Mouse (Mus musculus) lung, postnatal 0 days (tissue): ENCODE results near the gene Lgals9. TPM values are rescaled to one million over a fixed set of nuclear protein-coding genes. Genes with fewer than 3 reads are reported as not detected.

Experiments used
- ATAC-seq: fragments of 200-750 bp; cut with Nextera tagmentation; 2 replicates; pipeline ENCODE4 v1.8.0; 2017; ENCODE audit warnings: moderate library complexity
- DNase-seq: peaks from one replicate; pipeline ENCODE4 v3.0.0-alpha.2; 2016; ENCODE audit warnings: low spot score
- H3K27ac ChIP-seq: fragments of 300-500 bp; sonication (generic); 2 replicates; pipeline ENCODE4 v1.5.1; 2014; ENCODE audit warnings: antibody characterized with exemption, mild to moderate bottlenecking, low read length, mixed read lengths
- H3K27me3 ChIP-seq: fragments of 300-500 bp; sonication (generic); replicated peaks from 2 replicates; pipeline ENCODE4 v1.6.1; 2014; ENCODE audit warnings: low read length, mixed read lengths; ENCODE audit not compliant: insufficient read depth
- H3K36me3 ChIP-seq: fragments of 300-500 bp; sonication (generic); 2 replicates; pipeline ENCODE4 v1.6.1; 2014; ENCODE audit warnings: low read length, mixed read lengths; ENCODE audit not compliant: insufficient read depth
- H3K4me1 ChIP-seq: fragments of 300-500 bp; sonication (generic); 2 replicates; pipeline ENCODE4 v1.6.1; 2014; ENCODE audit warnings: antibody characterized with exemption, low read depth, low read length, mixed read lengths; ENCODE audit not compliant: insufficient read depth
- H3K4me2 ChIP-seq: fragments of 300-500 bp; sonication (generic); replicated peaks from 2 replicates; pipeline ENCODE4 v1.6.1; 2014; ENCODE audit warnings: low read depth, mild to moderate bottlenecking, low read length, moderate library complexity, mixed read lengths
- H3K4me3 ChIP-seq: fragments of 300-500 bp; sonication (generic); 2 replicates; pipeline ENCODE4 v1.5.1; 2014; ENCODE audit warnings: low read depth, low read length
- H3K9ac ChIP-seq: fragments of 300-500 bp; sonication (generic); replicated peaks from 2 replicates; pipeline ENCODE4 v1.6.1; 2014; ENCODE audit warnings: low read depth, mild to moderate bottlenecking
- H3K9me3 ChIP-seq: fragments of 300-500 bp; sonication (generic); 2 replicates; pipeline ENCODE4 v1.6.1; 2016; ENCODE audit warnings: low read length, mixed read lengths
- CTCF ChIP-seq: IDR thresholded peaks from 2 replicates; pipeline ENCODE4 v1.5.1; 2016; ENCODE audit warnings: antibody characterized with exemption, mild to moderate bottlenecking
- EP300 ChIP-seq: IDR thresholded peaks from 2 replicates; pipeline ENCODE4 v1.6.1; 2016; ENCODE audit warnings: antibody characterized with exemption, mild to moderate bottlenecking, control low read depth
- WGBS: fragments of 180-500 bp; shearing (Covaris S2); extraction: QIAGEN DNeasy Blood & Tissue Kit; methylation state at CpG from one replicate; pipeline ENCODE4 v1.1.7; 2014; 5-methylcytosine and 5-hydroxymethylcytosine counted together
- polyA plus RNA-seq: library from polyadenylated mRNA; unstranded; fragments of >200 nt; fragmentation: Nextera tagmentation; extraction: Ambion mirVana; gene quantifications from 2 replicates; pipeline ENCODE4 v1.2.1, GENCODE M21; 2015

The Lgals9 gene
- polyA plus RNA-seq, 1 experiment from 2014 or later = 137 TPM

DNA sequence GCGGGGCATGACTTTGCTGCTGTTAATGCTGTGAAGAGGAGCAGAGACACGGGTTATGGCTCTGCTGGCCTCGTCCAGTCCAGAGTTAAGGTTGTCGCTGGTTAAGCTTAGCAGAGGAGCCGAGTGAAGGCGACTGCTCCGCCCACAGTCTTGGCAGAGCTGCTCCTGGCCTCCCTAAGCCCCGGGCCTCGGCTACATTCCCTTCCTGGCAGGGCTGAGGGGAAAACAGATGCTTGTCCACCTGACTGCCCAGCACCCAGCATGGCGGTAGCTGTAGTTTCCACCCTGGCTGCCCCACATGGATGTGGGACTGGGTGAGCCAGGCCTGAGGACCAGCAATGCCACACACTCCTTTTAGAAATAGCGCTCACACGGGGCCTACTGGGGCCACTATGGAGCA, 31.5 kb upstream of the Lgals9 start:
- 54% methylated on average over 12 of the region's 12 CpGs for whole genome bisulfite sequencing
- no peak overlapping the region for H3K4me2 ChIP-seq
- no peak for ATAC-seq
- TF ChIP-seq CTCF (no peak), EP300 (no peak)
- no peaks in the 10 kb centered on the region for H3K9me3 ChIP-seq
- no peak for DNase-seq
- no peak overlapping the region for H3K9ac ChIP-seq
- H3K4me1 ChIP-seq = no peaks in the 10 kb centered on the region
- no peak overlapping the region for H3K4me3 ChIP-seq
- no peaks in the 10 kb centered on the region for H3K27me3 ChIP-seq
- no peak overlapping the region for H3K27ac ChIP-seq
- H3K36me3 ChIP-seq = peaks cover 12% of the 10 kb centered on the region; the same call in 1 of the 2 replicates

DNA sequence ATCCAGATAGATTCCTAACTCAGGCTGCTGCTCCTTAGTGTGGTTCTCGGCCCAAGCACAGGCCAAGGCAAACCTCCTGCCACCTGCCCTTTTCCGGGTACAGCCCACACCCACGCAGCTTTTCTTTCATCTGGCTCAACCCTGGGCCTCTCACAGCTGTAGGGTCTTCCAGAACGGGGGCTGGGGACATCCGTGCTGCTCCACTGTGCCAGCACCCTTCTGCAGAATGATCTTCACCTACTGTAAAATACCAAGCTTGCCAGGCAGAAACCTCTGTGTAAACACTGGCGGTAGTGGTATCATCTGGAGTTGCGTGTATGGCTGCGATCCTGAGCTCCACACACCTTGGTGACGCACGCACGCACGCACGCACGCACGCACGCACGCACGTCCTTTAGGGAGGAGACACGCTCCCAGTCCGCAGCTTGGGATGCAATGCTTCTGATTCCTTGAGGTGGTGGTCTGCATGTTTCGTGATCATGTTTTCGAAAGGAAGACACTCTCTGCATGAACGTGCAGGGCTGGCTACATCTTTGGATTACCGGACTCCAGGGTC, 31.0 kb upstream of the Lgals9 start:
- H3K4me1 ChIP-seq = no peaks in the 10 kb centered on the region
- peaks cover 12% of the 10 kb centered on the region; the same call in 1 of the 2 replicates for H3K36me3 ChIP-seq
- H3K9me3 ChIP-seq = no peaks in the 10 kb centered on the region
- 88% methylated on average over 24 of the region's 24 CpGs for WGBS
- H3K4me3 ChIP-seq = no peak overlapping the region
- ATAC-seq (no peak), DNase-seq (no peak)
- H3K9ac ChIP-seq = no peak overlapping the region
- no peak overlapping the region for H3K4me2 ChIP-seq
- H3K27ac ChIP-seq = no peak overlapping the region
- H3K27me3 ChIP-seq = no peaks in the 10 kb centered on the region
- TF ChIP-seq EP300 = no peak
- no peak for TF ChIP-seq CTCF

- DNase-seq (no peak), ATAC-seq (no peak)
- Histone ChIP-seq H3K4me2 (no peak overlapping the region), H3K9ac (no peak overlapping the region), H3K36me3 (0 out of 2 replicates have a peak, but pooled peaks cover 12% of the 10 kb centered on the region), H3K27ac (no peak overlapping the region), H3K9me3 (no peaks in the 10 kb centered on the region), H3K4me3 (no peak overlapping the region), H3K4me1 (no peaks in the 10 kb centered on the region), H3K27me3 (no peaks in the 10 kb centered on the region)
- 63% methylated on average over 15 of the region's 15 CpGs for WGBS
- TF ChIP-seq CTCF (no peak), EP300 (no peak)
Observed at GRCm38 (mm10) chr11:79014602-79015325, 30.0 kb upstream of the Lgals9 start.

DNA sequence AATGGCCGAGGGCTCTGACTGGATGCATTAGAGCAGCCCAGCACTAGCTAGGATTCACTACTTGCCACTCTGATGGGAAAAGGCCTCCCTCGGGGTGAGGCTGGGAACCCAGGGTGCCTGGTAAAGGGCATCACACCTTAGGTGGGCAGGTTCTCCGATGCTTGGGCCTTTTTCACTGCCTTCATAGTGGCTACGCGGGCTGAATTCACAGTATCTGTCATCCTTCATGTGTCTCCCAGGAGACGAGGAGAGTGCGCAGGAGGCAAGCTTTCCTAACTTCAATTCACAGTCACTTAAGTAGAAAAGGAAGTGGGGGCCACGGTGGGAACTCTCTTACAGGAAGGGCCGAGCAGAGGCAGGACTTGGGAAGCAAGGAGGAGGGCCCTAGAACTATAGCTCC, 29.1 kb upstream of the Lgals9 start:
- no peaks in the 10 kb centered on the region for H3K4me1 ChIP-seq
- DNase-seq (peak; percentile 28), ATAC-seq (no peak; the same call in 1 of the 2 replicates)
- H3K4me3 ChIP-seq = no peak overlapping the region
- no peak overlapping the region for H3K4me2 ChIP-seq
- WGBS = 48% methylated on average over 9 of the region's 9 CpGs
- H3K9ac ChIP-seq = no peak overlapping the region
- TF ChIP-seq EP300 (no peak), CTCF (no peak)
- H3K27ac ChIP-seq = 0 out of 2 replicates have a peak overlapping the region, but pooled peaks have one; percentile 26
- H3K9me3 ChIP-seq = no peaks in the 10 kb centered on the region
- H3K36me3 ChIP-seq = 0 out of 2 replicates have a peak, but pooled peaks cover 12% of the 10 kb centered on the region
- H3K27me3 ChIP-seq = no peaks in the 10 kb centered on the region

DNA sequence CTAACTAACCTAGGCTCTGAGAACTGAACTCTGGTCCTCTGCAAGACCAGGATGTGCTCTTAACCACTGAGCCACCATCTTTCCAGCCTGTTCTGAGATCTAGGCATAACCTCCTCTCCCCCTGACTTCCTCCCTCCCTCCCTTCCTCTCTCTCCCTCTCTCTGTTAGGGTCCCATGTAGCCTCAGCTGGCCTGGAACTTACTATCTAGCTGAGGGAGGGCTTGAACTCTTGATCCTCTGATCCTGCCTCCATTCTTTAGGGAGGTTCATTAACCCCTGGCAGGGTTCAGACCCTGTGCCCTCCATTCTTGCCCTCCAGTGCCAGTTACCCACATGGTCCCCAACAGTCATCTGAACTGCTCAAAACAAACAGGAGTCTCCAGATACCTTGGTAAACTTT, 28.3 kb upstream of the Lgals9 start:
- 0 out of 2 replicates have a peak, but pooled peaks cover 10% of the 10 kb centered on the region for H3K36me3 ChIP-seq
- TF ChIP-seq EP300 (no peak), CTCF (no peak)
- no peak overlapping the region for H3K4me3 ChIP-seq
- H3K27ac ChIP-seq = no peak overlapping the region
- ATAC-seq (no peak), DNase-seq (no peak)
- no peaks in the 10 kb centered on the region for H3K4me1 ChIP-seq
- no peaks in the 10 kb centered on the region for H3K9me3 ChIP-seq
- H3K27me3 ChIP-seq = no peaks in the 10 kb centered on the region
- H3K9ac ChIP-seq = no peak overlapping the region
- H3K4me2 ChIP-seq = no peak overlapping the region

DNA sequence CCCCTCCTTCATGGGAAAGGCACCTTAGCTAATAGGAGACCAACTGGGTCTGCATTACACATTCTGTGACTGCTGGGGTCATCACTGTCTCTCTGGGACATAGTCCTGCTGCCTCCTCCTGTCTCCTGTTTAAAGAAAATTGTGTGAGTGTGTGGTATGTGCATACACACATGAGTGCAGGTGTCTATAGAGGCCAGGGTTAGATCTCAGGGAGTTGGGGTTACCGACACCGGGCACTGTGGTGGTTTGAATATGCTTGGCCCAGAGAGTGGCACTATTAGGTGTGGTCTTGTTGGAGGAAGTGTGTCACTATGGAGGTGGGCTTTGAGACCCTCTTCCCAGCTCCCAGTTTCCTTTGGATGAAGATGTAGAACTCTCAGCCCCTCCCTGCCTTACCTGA, 27.8 kb upstream of the Lgals9 start:
- H3K9ac ChIP-seq = no peak overlapping the region
- ATAC-seq (no peak), DNase-seq (no peak)
- H3K4me3 ChIP-seq = no peak overlapping the region
- H3K4me2 ChIP-seq = no peak overlapping the region
- H3K4me1 ChIP-seq = no peaks in the 10 kb centered on the region
- no peak for TF ChIP-seq EP300
- TF ChIP-seq CTCF = no peak
- H3K9me3 ChIP-seq = no peaks in the 10 kb centered on the region
- no peak overlapping the region for H3K27ac ChIP-seq
- 100% methylated on average over 2 of the region's 2 CpGs for WGBS
- 0 out of 2 replicates have a peak, but pooled peaks cover 10% of the 10 kb centered on the region for H3K36me3 ChIP-seq
- H3K27me3 ChIP-seq = no peaks in the 10 kb centered on the region
